Mouse (Mus musculus) bone marrow macrophage, adult 2 months (primary cell): Measurements from ENCODE around the gene Nbas. TPM values are rescaled to one million over a fixed set of nuclear protein-coding genes. Genes with fewer than 3 reads are reported as not detected.

Source experiments
- H3K27ac ChIP-seq: 2 replicates; pipeline ENCODE4 v1.5.1; 2012; ENCODE audit warnings: low read depth, low read length; ENCODE audit not compliant: insufficient read depth
- H3K4me1 ChIP-seq: 2 replicates; pipeline ENCODE4 v1.6.1; 2012; ENCODE audit warnings: low read length; ENCODE audit not compliant: control insufficient read depth, insufficient read depth
- H3K4me3 ChIP-seq: 2 replicates; pipeline ENCODE4 v1.5.1; 2012; ENCODE audit warnings: mild to moderate bottlenecking, low read length, moderate library complexity; ENCODE audit not compliant: insufficient read depth
- CTCF ChIP-seq: IDR thresholded peaks from 2 replicates; pipeline ENCODE4 v1.5.1; 2012; ENCODE audit warnings: low read depth, mild to moderate bottlenecking, low read length, moderate library complexity
- POLR2A ChIP-seq: IDR thresholded peaks from 2 replicates; pipeline ENCODE4 v1.6.1; 2012; ENCODE audit warnings: mild to moderate bottlenecking, low read depth, low read length, borderline replicate concordance
- polyA plus RNA-seq: library from polyadenylated mRNA; stranded (reverse); fragments of >200 nt; gene quantifications from 2 replicates; pipeline ENCODE4 v1.2.4, GENCODE M21; 2012; ENCODE audit not compliant: missing spikeins, insufficient read depth, insufficient read length

The Nbas gene
- polyA plus RNA-seq, 1 experiment: 7.3 TPM

DNA sequence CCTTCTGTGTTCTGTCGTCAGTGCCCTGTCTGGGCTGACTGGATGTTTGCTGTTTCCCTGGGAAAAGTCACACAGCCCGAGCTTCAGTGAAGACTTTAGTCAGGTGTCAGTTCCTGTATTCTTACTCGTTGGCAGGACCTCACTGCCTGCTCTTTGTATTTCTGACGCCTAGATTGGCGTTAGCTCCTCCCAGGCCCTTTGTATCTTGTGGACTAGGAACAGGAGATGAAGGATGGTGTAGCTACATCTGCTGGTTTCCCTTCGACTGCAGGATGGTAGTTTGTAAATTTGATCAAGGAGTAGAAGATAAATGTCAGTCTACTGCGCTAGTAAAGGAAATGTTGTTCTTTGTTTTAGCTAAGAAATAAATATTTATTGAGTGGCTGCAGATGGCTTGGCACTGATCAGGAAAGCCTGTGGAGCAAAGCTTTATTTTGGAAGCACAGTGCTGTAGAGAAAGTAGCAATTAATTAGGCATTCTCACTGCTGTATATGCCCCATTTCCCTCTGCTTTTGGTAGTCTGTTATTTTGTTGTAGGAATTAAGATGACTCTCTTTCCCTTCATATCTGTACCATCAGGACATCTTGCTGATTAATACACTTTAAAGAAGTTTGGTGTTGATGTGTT lies 91.4 kb downstream of the Nbas start:
- H3K27ac ChIP-seq: no peak overlapping the region
- no peak overlapping the region for H3K4me3 ChIP-seq
- peaks cover 12% of the 10 kb centered on the region for H3K4me1 ChIP-seq
- TF ChIP-seq CTCF (no peak), POLR2A (no peak)

DNA sequence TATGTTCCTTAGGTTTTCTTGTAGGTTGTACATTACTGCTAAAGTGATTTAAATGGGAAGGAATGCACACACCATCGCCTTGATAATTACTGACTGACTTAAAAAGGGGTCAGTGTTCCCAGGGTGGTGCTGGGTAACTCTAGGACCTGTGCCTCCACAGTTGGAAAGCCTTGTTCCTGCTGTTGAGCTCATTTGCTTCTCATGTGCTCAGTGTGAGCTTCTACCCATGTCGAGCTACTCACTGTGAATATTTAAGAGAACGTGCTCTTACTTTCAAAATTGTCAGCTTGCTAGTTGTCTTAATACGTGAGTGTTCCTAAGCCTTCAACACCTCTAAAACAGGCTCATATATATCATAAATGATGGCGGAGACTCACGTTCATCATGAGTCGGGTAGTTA lies 112.6 kb downstream of the Nbas start:
- Histone ChIP-seq H3K27ac (no peak overlapping the region), H3K4me3 (no peak overlapping the region), H3K4me1 (no peaks in the 10 kb centered on the region)
- no peak for TF ChIP-seq POLR2A
- no peak for TF ChIP-seq CTCF

- H3K27ac ChIP-seq: no peak overlapping the region
- TF ChIP-seq POLR2A (no peak), CTCF (no peak)
- H3K4me1 ChIP-seq: no peaks in the 10 kb centered on the region
- H3K4me3 ChIP-seq: no peak overlapping the region
Measured at GRCm38 (mm10) chr12:13382046-13382445, 113.1 kb downstream of the Nbas start.

- Histone ChIP-seq H3K4me1 (no peaks in the 10 kb centered on the region), H3K4me3 (no peak overlapping the region), H3K27ac (no peak overlapping the region)
- TF ChIP-seq CTCF: no peak
- TF ChIP-seq POLR2A: no peak
Measured at GRCm38 (mm10) chr12:13389644-13390043, 120.7 kb downstream of the Nbas start.

DNA sequence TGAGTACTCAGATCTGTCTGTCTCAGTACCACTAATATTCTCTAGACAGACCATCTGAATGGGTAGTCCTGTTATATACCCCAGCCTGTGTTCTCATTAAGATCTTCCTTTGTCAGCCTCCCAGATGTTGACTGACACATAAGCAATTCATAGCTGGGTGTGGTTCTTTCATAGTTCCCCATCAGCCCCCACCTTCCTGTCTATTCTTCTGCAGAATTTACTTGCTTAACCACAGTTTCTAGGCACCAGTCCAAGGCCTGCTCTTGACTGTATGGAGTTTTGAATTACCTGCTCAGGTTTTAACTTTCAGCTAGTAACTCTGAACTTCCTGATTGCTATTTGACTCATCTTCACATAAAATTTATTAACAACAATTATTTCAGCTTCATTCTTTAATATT lies 141.3 kb downstream of the Nbas start:
- no peak overlapping the region for H3K27ac ChIP-seq
- no peak for TF ChIP-seq POLR2A
- H3K4me1 ChIP-seq: no peaks in the 10 kb centered on the region
- no peak overlapping the region for H3K4me3 ChIP-seq

- TF ChIP-seq POLR2A (no peak), CTCF (no peak)
- no peak overlapping the region for H3K4me3 ChIP-seq
Measured at GRCm38 (mm10) chr12:13418651-13419050, 149.7 kb downstream of the Nbas start.

GRCm38 (mm10) chr12:13430219-13430618 lies 161.3 kb downstream of the Nbas start:
- no peaks in the 10 kb centered on the region for H3K4me1 ChIP-seq
- no peak overlapping the region for H3K27ac ChIP-seq
- H3K4me3 ChIP-seq: no peak overlapping the region
- no peak for TF ChIP-seq CTCF
- no peak for TF ChIP-seq POLR2A

More at GRCm38 (mm10) chr12:13418651-13419050, 149.7 kb downstream of the Nbas start:
- Histone ChIP-seq H3K4me1 (no peaks in the 10 kb centered on the region), H3K27ac (no peak overlapping the region)

- Histone ChIP-seq H3K4me3 (no peak overlapping the region), H3K27ac (no peak overlapping the region), H3K4me1 (peaks cover 2% of the 10 kb centered on the region; the same call in 1 of the 2 replicates)
- TF ChIP-seq CTCF: no peak
- no peak for TF ChIP-seq POLR2A
Measured at GRCm38 (mm10) chr12:13444653-13445431, 175.9 kb downstream of the Nbas start.

DNA sequence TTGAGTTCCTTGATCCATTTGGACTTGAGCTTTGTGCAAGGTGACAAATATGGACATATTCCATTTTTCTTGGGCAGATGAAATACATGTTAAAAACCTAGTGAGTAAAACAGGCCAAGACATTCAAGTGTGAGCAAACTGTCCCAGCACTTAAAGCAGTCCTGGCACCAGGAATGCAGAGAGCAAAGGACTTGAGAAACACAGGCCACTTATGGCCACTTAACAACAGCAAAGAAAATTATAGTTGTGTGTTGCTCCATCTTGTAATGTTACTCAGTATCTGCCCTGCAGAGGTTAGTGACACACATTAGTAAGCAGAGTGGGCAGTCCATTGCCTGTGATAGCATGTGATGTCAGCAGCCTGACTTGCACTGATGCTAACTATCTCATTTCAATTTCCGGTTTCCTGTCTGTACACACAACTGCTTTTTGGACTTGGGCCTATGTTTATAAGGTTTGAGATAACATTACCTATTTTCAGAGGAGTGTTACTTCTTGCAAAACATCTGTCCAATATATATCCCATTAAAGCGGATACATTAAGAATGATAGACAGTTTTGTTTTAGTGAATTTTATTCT lies 176.6 kb downstream of the Nbas start:
- no peak overlapping the region for H3K27ac ChIP-seq
- H3K4me1 ChIP-seq: no peaks in the 10 kb centered on the region
- TF ChIP-seq POLR2A: no peak
- TF ChIP-seq CTCF: no peak
- H3K4me3 ChIP-seq: no peak overlapping the region

- H3K4me1 ChIP-seq: peaks cover 3% of the 10 kb centered on the region; the same call in 1 of the 2 replicates
- TF ChIP-seq CTCF (no peak), POLR2A (no peak)
- H3K4me3 ChIP-seq: no peak overlapping the region
- no peak overlapping the region for H3K27ac ChIP-seq
Measured at GRCm38 (mm10) chr12:13448916-13449315, 180.0 kb downstream of the Nbas start.
